Mouse (Mus musculus) activated CD4-positive, CD25-positive, alpha-beta regulatory T cell, adult 4 months (primary cell): ENCODE results near the gene Ublcp1. TPM values are rescaled to one million over a fixed set of nuclear protein-coding genes. Genes with fewer than 3 reads are reported as not detected.

Source experiments
- ATAC-seq: one replicate; pipeline ENCODE4 v1.8.0; 2017
- polyA plus RNA-seq, 2 experiments: library from polyadenylated mRNA; unstranded; fragments of 100-300 nt; shearing (Covaris generic); gene quantifications; one replicate each; pipeline ENCODE4 v1.2.1; 2017

Ublcp1 gene
- polyA plus RNA-seq, 2 experiments from 2014 or later, result 41.0 to 42.9 TPM

- ATAC-seq, result no peak
These were observed 55.7 kb downstream of the Ublcp1 start for GRCm38 (mm10) chr11:44414605-44415004.

DNA sequence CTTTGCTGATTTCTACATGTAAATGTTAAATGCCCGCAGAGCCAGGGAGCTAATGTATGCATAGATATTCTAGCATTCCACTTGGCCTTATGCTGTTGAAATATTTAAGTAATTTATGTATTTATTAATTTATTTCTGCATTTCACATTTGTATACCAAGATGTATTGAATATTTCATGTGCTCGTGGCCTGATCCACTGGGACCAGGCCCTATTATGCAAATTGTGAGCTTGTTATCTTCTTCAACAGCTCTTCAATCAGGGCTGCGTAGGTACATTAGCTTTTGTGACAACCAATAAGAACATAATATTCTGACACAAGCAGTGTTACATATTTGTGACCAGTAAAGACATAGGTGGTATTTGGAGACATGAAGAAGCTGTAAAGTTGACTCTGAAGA, 56.9 kb downstream of the Ublcp1 start:
- ATAC-seq, result no peak

GRCm38 (mm10) chr11:44412276-44412675, 58.0 kb downstream of the Ublcp1 start:
- ATAC-seq, result no peak

DNA sequence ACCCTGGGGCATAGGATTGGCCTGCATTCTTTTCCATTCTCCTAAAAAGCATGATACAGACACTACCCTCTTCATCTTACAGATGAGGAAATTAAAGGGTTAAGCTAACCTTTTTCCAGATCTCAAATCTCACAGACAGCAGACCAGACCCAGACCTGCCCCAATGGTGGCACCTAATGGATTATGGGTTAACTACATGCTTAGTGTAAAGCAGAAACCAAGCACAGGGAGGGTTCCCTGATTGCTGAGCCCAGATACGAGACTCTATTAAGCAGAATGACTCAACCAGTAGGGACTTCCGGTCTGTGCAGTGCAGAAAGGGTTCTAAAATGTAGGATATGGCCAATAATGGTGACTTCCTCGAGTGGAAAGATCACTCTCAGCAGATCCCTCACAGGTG, 59.9 kb downstream of the Ublcp1 start:
- ATAC-seq, result no peak

GRCm38 (mm10) chr11:44408626-44409025, 61.7 kb downstream of the Ublcp1 start:
- no peak for ATAC-seq

DNA sequence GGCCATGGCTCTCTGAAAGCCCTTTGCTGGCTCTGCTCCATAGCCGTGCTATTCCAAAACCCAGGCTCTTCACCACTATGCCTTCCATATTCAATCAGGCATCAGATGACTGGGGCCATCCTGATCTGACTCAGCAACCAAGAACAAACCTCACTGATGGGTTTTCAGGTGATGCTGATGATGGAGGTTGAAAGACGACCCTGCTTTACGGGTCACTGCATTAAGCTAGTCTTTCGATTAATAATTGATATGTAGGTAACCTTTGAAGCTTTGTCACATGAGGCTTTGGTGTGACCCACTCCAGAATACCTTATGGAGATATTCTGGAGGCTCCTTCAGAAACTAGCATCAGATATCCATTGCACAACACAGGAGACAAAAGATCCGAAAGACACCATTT, 63.8 kb downstream of the Ublcp1 start:
- ATAC-seq, result no peak

DNA sequence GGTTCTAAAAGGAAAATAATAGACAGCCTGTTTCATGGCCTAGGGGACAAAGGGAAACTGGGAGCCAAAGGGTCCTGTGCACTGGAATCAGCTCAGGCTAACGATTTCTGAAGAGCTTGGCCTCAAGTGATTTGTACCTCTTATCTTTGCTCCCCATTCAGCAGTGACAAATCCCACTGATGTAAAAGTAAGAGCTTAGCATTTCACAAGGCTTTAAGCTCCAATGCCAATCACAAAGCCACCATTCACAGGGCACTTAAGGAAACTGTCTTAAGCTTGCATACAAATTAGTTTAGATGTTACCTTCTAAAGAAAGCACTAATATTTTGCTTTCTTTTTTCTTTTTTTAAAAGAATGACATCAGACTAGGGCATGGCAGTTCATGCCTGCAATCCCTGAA, 64.3 kb downstream of the Ublcp1 start:
- no peak for ATAC-seq

DNA sequence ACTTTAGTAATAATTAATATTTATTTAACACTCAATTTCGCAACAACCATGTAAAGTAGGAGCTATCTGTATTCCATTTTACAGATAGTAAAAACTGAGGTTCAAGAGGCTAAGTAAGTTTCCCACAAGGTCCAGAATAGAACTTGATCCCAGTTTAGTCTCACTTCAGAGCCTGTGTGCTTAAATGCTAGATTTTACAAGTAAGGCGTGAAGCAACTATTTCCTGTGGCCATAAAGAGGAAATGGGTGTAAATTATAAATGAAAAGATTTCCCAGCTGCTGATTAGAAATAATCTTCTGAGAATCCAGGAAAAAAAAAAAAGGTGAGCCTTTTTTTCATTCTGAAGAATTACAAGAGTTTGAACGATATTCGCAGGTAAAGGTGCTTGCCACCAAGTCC, 65.2 kb downstream of the Ublcp1 start:
- ATAC-seq, result no peak

Other genes starting within 250 kb of the Ublcp1 start
- not detected for gene Il12b, start 70.4 kb downstream of the Ublcp1 start, polyA plus RNA-seq
- 10 to 100 TPM; 45.3 to 60.4 TPM for gene Rnf145, start 48.5 kb upstream of the Ublcp1 start, polyA plus RNA-seq
- 1 to 10 TPM in 1 of 2 experiments, under 1 TPM in 1; 0.48 to 4.5 TPM for gene Ebf1, start 146.8 kb upstream of the Ublcp1 start, polyA plus RNA-seq